Mouse (Mus musculus) embryo, embryonic 10.5 days (tissue): Measurements from ENCODE around the gene Prdm8.

Source experiments
- DNase-seq: peaks from one replicate; pipeline ENCODE4 v3.0.0-alpha.2; 2015; ENCODE audit warnings: low spot score

The Prdm8 gene

GRCm38 (mm10) chr5:98167180-98167824, at the start of gene Prdm8:
TSS of gene Prdm8 (plus strand) at chr5:98167198.
- peak; percentile 94 for DNase-seq

GRCm38 (mm10) chr5:98127074-98127473, 39.9 kb upstream of the Prdm8 start:
- no peak for DNase-seq

- DNase-seq = no peak
Observed at GRCm38 (mm10) chr5:98138545-98139296, 28.3 kb upstream of the Prdm8 start.

GRCm38 (mm10) chr5:98139297-98139660, 27.7 kb upstream of the Prdm8 start:
- no peak for DNase-seq

- no peak for DNase-seq
Observed at GRCm38 (mm10) chr5:98146895-98147294, 20.1 kb upstream of the Prdm8 start.

GRCm38 (mm10) chr5:98166116-98166515, 882 bp upstream of the Prdm8 start:
- DNase-seq = peak; percentile 28

GRCm38 (mm10) chr5:98168356-98169285, 1.6 kb downstream of the Prdm8 start:
- peak; percentile 60 for DNase-seq

- peak; percentile 81 for DNase-seq
Observed at GRCm38 (mm10) chr5:98169376-98170351, 2.7 kb downstream of the Prdm8 start.

GRCm38 (mm10) chr5:98171651-98172230, 4.7 kb downstream of the Prdm8 start:
- peak; percentile 30 for DNase-seq

GRCm38 (mm10) chr5:98172502-98173181, 5.6 kb downstream of the Prdm8 start:
- DNase-seq = peak; percentile 24

- no peak for DNase-seq
Observed at GRCm38 (mm10) chr5:98173694-98174093, 6.7 kb downstream of the Prdm8 start.

- peak; percentile 71 for DNase-seq
Observed at GRCm38 (mm10) chr5:98179606-98180005, 12.6 kb downstream of the Prdm8 start.

GRCm38 (mm10) chr5:98180461-98180887, 13.5 kb downstream of the Prdm8 start:
- DNase-seq = peak; percentile 81

GRCm38 (mm10) chr5:98180888-98181635, 14.1 kb downstream of the Prdm8 start:
- DNase-seq = peak; percentile 71

- peak; percentile 63 for DNase-seq
Observed at GRCm38 (mm10) chr5:98181686-98182602, 14.9 kb downstream of the Prdm8 start.

- no peak for DNase-seq
Observed at GRCm38 (mm10) chr5:98182603-98182920, 15.6 kb downstream of the Prdm8 start.

GRCm38 (mm10) chr5:98183031-98183595, 16.1 kb downstream of the Prdm8 start:
- peak; percentile 56 for DNase-seq

GRCm38 (mm10) chr5:98184281-98184910, 17.4 kb downstream of the Prdm8 start:
- peak; percentile 44 for DNase-seq
